Mouse (Mus musculus) cerebral cortex, adult 2 months (tissue): ENCODE data around the gene Tnf.

Experiments used
- WGBS: fragments of 180-500 bp; shearing (Covaris S2); methylation state at CpG from one replicate; pipeline ENCODE4 v1.1.7; 2018; 5-methylcytosine and 5-hydroxymethylcytosine counted together

The Tnf gene

DNA sequence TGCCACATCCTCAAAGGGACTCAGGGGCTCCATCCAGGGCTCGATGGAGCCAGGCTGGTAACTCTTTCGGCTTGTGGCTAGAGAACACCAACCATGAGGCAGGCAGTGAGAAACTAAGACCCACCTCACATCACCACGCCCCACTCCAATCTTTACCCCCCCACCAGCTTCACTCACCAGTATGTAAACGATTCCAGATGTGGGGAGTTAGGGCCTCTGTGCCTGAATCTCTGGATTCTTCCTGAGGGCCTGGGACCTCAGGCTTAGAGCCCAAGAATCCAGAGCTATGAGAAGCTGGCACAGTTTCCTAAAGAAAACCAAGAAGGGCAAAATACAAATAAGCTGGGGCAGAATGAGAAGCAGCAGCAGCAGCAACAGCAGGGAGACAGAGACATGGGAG is 47.9 kb downstream of the Tnf start:
- 80% methylated on average over 4 of the region's 4 CpGs for WGBS

DNA sequence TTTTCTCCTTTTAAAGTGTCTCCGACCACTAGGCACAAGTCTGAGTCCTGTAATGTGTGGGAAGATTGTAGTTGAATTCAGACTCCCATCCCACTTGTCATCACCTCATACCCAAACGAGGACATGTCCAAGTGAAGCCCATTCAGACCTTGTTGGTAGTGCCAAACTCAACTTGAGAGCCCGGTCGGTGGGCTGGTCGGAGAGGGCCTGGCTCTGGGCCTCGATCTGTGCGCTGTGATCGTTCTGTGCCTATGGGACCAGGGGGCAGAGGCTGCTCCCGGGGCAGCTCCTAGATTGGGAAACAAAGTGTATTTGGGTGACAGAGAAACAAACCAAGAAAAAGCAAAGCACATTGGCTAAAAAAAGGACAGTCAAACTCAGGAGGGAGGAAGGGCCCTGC is 48.7 kb downstream of the Tnf start:
- WGBS = 78% methylated on average over 9 of the region's 9 CpGs

DNA sequence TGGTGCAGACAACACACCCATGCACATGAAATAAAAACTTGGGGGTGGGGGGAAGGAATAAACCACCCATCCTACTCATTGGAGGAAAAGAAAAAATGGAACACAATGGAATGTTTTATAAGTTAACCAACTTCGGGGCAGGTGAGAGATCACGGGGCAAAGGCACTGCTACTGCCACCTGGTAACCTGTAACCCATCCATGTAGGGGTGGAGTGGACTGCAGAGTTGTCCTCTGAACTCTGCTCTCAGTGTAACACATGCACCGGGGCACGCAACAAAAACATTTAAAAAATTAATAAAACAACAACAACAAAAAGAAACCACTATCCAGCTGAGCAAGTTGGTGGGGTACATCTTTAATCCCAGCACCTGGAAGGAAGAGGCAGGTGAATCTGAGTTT is 49.7 kb downstream of the Tnf start:
- 93% methylated on average over 4 of the region's 4 CpGs for WGBS
